Mouse (Mus musculus) forebrain, embryonic 11.5 days (tissue): ENCODE results near the gene Sufu. TPM values are rescaled to one million over a fixed set of nuclear protein-coding genes. Genes with fewer than 3 reads are reported as not detected.

ENCODE experiments used
- ATAC-seq: fragments of 200-750 bp; cut with Nextera tagmentation; replicated peaks from 2 replicates; pipeline ENCODE4 v1.8.0; 2017; ENCODE audit warnings: moderate TSS enrichment; ENCODE audit not compliant: low FRiP score
- DNase-seq: peaks from one replicate; pipeline ENCODE4 v3.0.0-alpha.2; 2017; ENCODE audit warnings: low spot score
- H3K27ac ChIP-seq: fragments of 300-500 bp; sonication (generic); 2 replicates; pipeline ENCODE4 v1.5.1; 2014; ENCODE audit warnings: low read depth, low read length
- H3K27me3 ChIP-seq: fragments of 300-500 bp; sonication (generic); 2 replicates; pipeline ENCODE4 v1.6.1; 2014; ENCODE audit warnings: mild to moderate bottlenecking, low read length, mixed read lengths; ENCODE audit not compliant: control insufficient read depth, insufficient read depth
- H3K36me3 ChIP-seq: fragments of 300-500 bp; sonication (generic); 2 replicates; pipeline ENCODE4 v1.6.1; 2014; ENCODE audit warnings: mild to moderate bottlenecking, low read length, moderate library complexity, mixed read lengths; ENCODE audit not compliant: control insufficient read depth, insufficient read depth
- H3K4me1 ChIP-seq: fragments of 300-500 bp; sonication (generic); replicated peaks from 2 replicates; pipeline ENCODE4 v1.6.1; 2014; ENCODE audit warnings: low read length, mixed read lengths; ENCODE audit not compliant: control insufficient read depth, insufficient read depth
- H3K4me2 ChIP-seq: fragments of 300-500 bp; sonication (generic); 2 replicates; pipeline ENCODE4 v1.6.1; 2014; ENCODE audit warnings: low read depth, mild to moderate bottlenecking, low read length, moderate library complexity, mixed read lengths; ENCODE audit not compliant: severe bottlenecking
- H3K4me3 ChIP-seq: fragments of 300-500 bp; sonication (generic); 2 replicates; pipeline ENCODE4 v1.5.1; 2014; ENCODE audit warnings: low read depth, low read length
- H3K9ac ChIP-seq: fragments of 300-500 bp; sonication (generic); 2 replicates; pipeline ENCODE4 v1.6.1; 2014; ENCODE audit warnings: low read length
- H3K9me3 ChIP-seq: fragments of 300-500 bp; sonication (generic); 2 replicates; pipeline ENCODE4 v1.6.1; 2016; ENCODE audit warnings: low read length, mixed read lengths; ENCODE audit not compliant: control insufficient read depth
- WGBS: fragments of 180-500 bp; shearing (Covaris S2); extraction: QIAGEN DNeasy Blood & Tissue Kit; methylation state at CpG from one replicate; pipeline ENCODE4 v1.1.7; 2014; 5-methylcytosine and 5-hydroxymethylcytosine counted together
- polyA plus RNA-seq: library from polyadenylated mRNA; unstranded; fragments of >200 nt; fragmentation: Nextera tagmentation; extraction: Ambion mirVana; gene quantifications from 2 replicates; pipeline ENCODE4 v1.2.1, GENCODE M21; 2014

The Sufu gene
- polyA plus RNA-seq, 1 experiment from 2014 or later: 48.6 TPM

GRCm38 (mm10) chr19:46357344-46358280 is 39.1 kb upstream of the Sufu start:
- Histone ChIP-seq H3K27me3 (peaks cover 7% of the 10 kb centered on the region), H3K9ac (peak overlapping the region; percentile 57), H3K9me3 (no peaks in the 10 kb centered on the region), H3K4me2 (peak overlapping the region; percentile 69), H3K27ac (no peak overlapping the region), H3K4me3 (peak overlapping the region; percentile 43), H3K4me1 (peaks cover 7% of the 10 kb centered on the region; the same call in 1 of the 2 replicates), H3K36me3 (no peaks in the 10 kb centered on the region)
- WGBS: 20% methylated on average over 25 of the region's 25 CpGs
- DNase-seq (no peak), ATAC-seq (no peak)

GRCm38 (mm10) chr19:46358381-46358780 is 38.3 kb upstream of the Sufu start:
- H3K4me1 ChIP-seq: peaks cover 7% of the 10 kb centered on the region; the same call in 1 of the 2 replicates
- DNase-seq (no peak), ATAC-seq (no peak)
- no peak overlapping the region for H3K27ac ChIP-seq
- H3K36me3 ChIP-seq: no peaks in the 10 kb centered on the region
- H3K9me3 ChIP-seq: no peaks in the 10 kb centered on the region
- no peak overlapping the region for H3K4me2 ChIP-seq
- WGBS: 58% methylated on average over 4 of the region's 4 CpGs
- no peak overlapping the region for H3K9ac ChIP-seq
- no peak overlapping the region for H3K4me3 ChIP-seq
- H3K27me3 ChIP-seq: peaks cover 7% of the 10 kb centered on the region

GRCm38 (mm10) chr19:46362104-46362503 is 34.6 kb upstream of the Sufu start:
- ATAC-seq: no peak
- no peak overlapping the region for H3K4me2 ChIP-seq
- H3K9me3 ChIP-seq: no peaks in the 10 kb centered on the region
- 91% methylated on average over 8 of the region's 8 CpGs for WGBS
- H3K27me3 ChIP-seq: peaks cover 6% of the 10 kb centered on the region
- H3K27ac ChIP-seq: no peak overlapping the region
- H3K4me3 ChIP-seq: no peak overlapping the region
- H3K4me1 ChIP-seq: peaks cover 5% of the 10 kb centered on the region; the same call in 1 of the 2 replicates
- H3K36me3 ChIP-seq: no peaks in the 10 kb centered on the region
- no peak overlapping the region for H3K9ac ChIP-seq
- DNase-seq: no peak

- Histone ChIP-seq H3K9me3 (no peaks in the 10 kb centered on the region), H3K4me2 (no peak overlapping the region), H3K27me3 (no peaks in the 10 kb centered on the region), H3K4me3 (no peak overlapping the region), H3K9ac (no peak overlapping the region), H3K36me3 (no peaks in the 10 kb centered on the region), H3K27ac (no peak overlapping the region), H3K4me1 (no peaks in the 10 kb centered on the region)
- WGBS: 86% methylated on average over 11 of the region's 11 CpGs
- DNase-seq: no peak
- ATAC-seq: no peak
Observed at GRCm38 (mm10) chr19:46363294-46364009, 33.2 kb upstream of the Sufu start.

GRCm38 (mm10) chr19:46367798-46368590 is 28.7 kb upstream of the Sufu start:
- H3K36me3 ChIP-seq: no peaks in the 10 kb centered on the region
- ATAC-seq (no peak), DNase-seq (no peak)
- no peaks in the 10 kb centered on the region for H3K27me3 ChIP-seq
- WGBS: 90% methylated on average over 23 of the region's 23 CpGs
- no peaks in the 10 kb centered on the region for H3K4me1 ChIP-seq
- no peak overlapping the region for H3K27ac ChIP-seq
- no peak overlapping the region for H3K9ac ChIP-seq
- no peak overlapping the region for H3K4me2 ChIP-seq
- H3K4me3 ChIP-seq: no peak overlapping the region
- no peaks in the 10 kb centered on the region for H3K9me3 ChIP-seq

- DNase-seq: peak; percentile 61
- H3K9ac ChIP-seq: no peak overlapping the region
- no peaks in the 10 kb centered on the region for H3K27me3 ChIP-seq
- WGBS: 38% methylated on average over 4 of the region's 4 CpGs
- no peak overlapping the region for H3K27ac ChIP-seq
- ATAC-seq: no peak
- no peaks in the 10 kb centered on the region for H3K9me3 ChIP-seq
- H3K4me3 ChIP-seq: no peak overlapping the region
- H3K4me1 ChIP-seq: no peaks in the 10 kb centered on the region
- H3K36me3 ChIP-seq: no peaks in the 10 kb centered on the region
- H3K4me2 ChIP-seq: no peak overlapping the region
Observed at GRCm38 (mm10) chr19:46369204-46369603, 27.5 kb upstream of the Sufu start.

- Histone ChIP-seq H3K27ac (no peak overlapping the region), H3K36me3 (peaks cover 3% of the 10 kb centered on the region), H3K4me2 (no peak overlapping the region), H3K9ac (no peak overlapping the region), H3K9me3 (no peaks in the 10 kb centered on the region), H3K4me1 (no peaks in the 10 kb centered on the region), H3K27me3 (no peaks in the 10 kb centered on the region), H3K4me3 (no peak overlapping the region)
- ATAC-seq (0 out of 2 replicates have a peak, but pooled peaks have one; percentile 27), DNase-seq (no peak)
- WGBS: 46% methylated on average over 21 of the region's 21 CpGs
Observed at GRCm38 (mm10) chr19:46374477-46375088, 22.1 kb upstream of the Sufu start.

GRCm38 (mm10) chr19:46375489-46375888 is 21.2 kb upstream of the Sufu start:
- ATAC-seq (no peak), DNase-seq (no peak)
- Histone ChIP-seq H3K27ac (no peak overlapping the region), H3K4me3 (no peak overlapping the region), H3K27me3 (no peaks in the 10 kb centered on the region), H3K9me3 (no peaks in the 10 kb centered on the region), H3K4me2 (no peak overlapping the region), H3K9ac (no peak overlapping the region), H3K36me3 (peaks cover 5% of the 10 kb centered on the region), H3K4me1 (no peaks in the 10 kb centered on the region)
- 64% methylated on average over 5 of the region's 5 CpGs for WGBS
